Mouse (Mus musculus) hindbrain, embryonic 11.5 days (tissue): ENCODE results near the gene Chrna3. TPM values are rescaled to one million over a fixed set of nuclear protein-coding genes. Genes with fewer than 3 reads are reported as not detected.

ENCODE experiments used
- ATAC-seq: fragments of 200-750 bp; cut with Nextera tagmentation; 2 replicates; pipeline ENCODE4 v1.8.0; 2017; ENCODE audit warnings: mild to moderate bottlenecking, moderate TSS enrichment, moderate library complexity; ENCODE audit not compliant: low FRiP score
- DNase-seq: peaks from one replicate; pipeline ENCODE4 v3.0.0-alpha.2; 2015; ENCODE audit warnings: low spot score
- H3K27ac ChIP-seq: fragments of 300-500 bp; sonication (generic); 2 replicates; pipeline ENCODE4 v1.5.1; 2014; ENCODE audit warnings: mild to moderate bottlenecking, low read depth, low read length
- H3K27me3 ChIP-seq: fragments of 300-500 bp; sonication (generic); 2 replicates; pipeline ENCODE4 v1.6.1; 2014; ENCODE audit warnings: mild to moderate bottlenecking, low read length, moderate library complexity, mixed read lengths; ENCODE audit not compliant: control insufficient read depth, insufficient read depth
- H3K36me3 ChIP-seq: fragments of 300-500 bp; sonication (generic); 2 replicates; pipeline ENCODE4 v1.6.1; 2014; ENCODE audit warnings: mild to moderate bottlenecking, low read length, moderate library complexity, mixed read lengths; ENCODE audit not compliant: control insufficient read depth, insufficient read depth
- H3K4me1 ChIP-seq: fragments of 300-500 bp; sonication (generic); replicated peaks from 2 replicates; pipeline ENCODE4 v1.6.1; 2014; ENCODE audit warnings: low read length, mixed read lengths; ENCODE audit not compliant: control insufficient read depth, insufficient read depth
- H3K4me2 ChIP-seq: fragments of 300-500 bp; sonication (generic); replicated peaks from 2 replicates; pipeline ENCODE4 v1.6.1; 2014; ENCODE audit warnings: mild to moderate bottlenecking, low read depth, low read length
- H3K4me3 ChIP-seq: fragments of 300-500 bp; sonication (generic); 2 replicates; pipeline ENCODE4 v1.5.1; 2014; ENCODE audit warnings: low read depth, low read length
- H3K9ac ChIP-seq: fragments of 300-500 bp; sonication (generic); 2 replicates; pipeline ENCODE4 v1.6.1; 2014; ENCODE audit warnings: low read depth, low read length
- H3K9me3 ChIP-seq: fragments of 300-500 bp; sonication (generic); 2 replicates; pipeline ENCODE4 v1.6.1; 2016; ENCODE audit warnings: low read length; ENCODE audit not compliant: control insufficient read depth
- WGBS: fragments of 180-500 bp; shearing (Covaris S2); extraction: QIAGEN DNeasy Blood & Tissue Kit; methylation state at CpG from one replicate; pipeline ENCODE4 v1.1.7; 2014; 5-methylcytosine and 5-hydroxymethylcytosine counted together
- polyA plus RNA-seq: library from polyadenylated mRNA; unstranded; fragments of >200 nt; fragmentation: Nextera tagmentation; extraction: Ambion mirVana; gene quantifications from 2 replicates; pipeline ENCODE4 v1.2.1, GENCODE M21; 2014

Gene Chrna3
- polyA plus RNA-seq, 1 experiment from 2014 or later = 25.0 TPM

- H3K27me3 ChIP-seq = peaks cover 13% of the 10 kb centered on the region
- H3K9me3 ChIP-seq = no peaks in the 10 kb centered on the region
- DNase-seq (peak; percentile 85), ATAC-seq (peak; percentile 89)
- 0% methylated on average over 62 of the region's 85 CpGs for WGBS
- no peaks in the 10 kb centered on the region for H3K4me1 ChIP-seq
- peak overlapping the region; percentile 58; the same call in 1 of the 2 replicates for H3K9ac ChIP-seq
- H3K4me3 ChIP-seq = peak overlapping the region; percentile 54
- H3K27ac ChIP-seq = 0 out of 2 replicates have a peak overlapping the region, but pooled peaks have one; percentile 17
- peak overlapping the region; percentile 81 for H3K4me2 ChIP-seq
- no peaks in the 10 kb centered on the region for H3K36me3 ChIP-seq
Observed at GRCm38 (mm10) chr9:54981291-54982191, 44.8 kb downstream of the Chrna3 start.

- H3K27me3 ChIP-seq = peaks cover 13% of the 10 kb centered on the region
- H3K4me1 ChIP-seq = no peaks in the 10 kb centered on the region
- no peaks in the 10 kb centered on the region for H3K9me3 ChIP-seq
- H3K4me3 ChIP-seq = peak within 1 kb of the TSS; percentile 54
- H3K4me2 ChIP-seq = peak within 1 kb of the TSS; percentile 81
- ATAC-seq = 0 out of 2 replicates have a peak, but pooled peaks have one; percentile 34
- 60% methylated on average over 8 of the region's 8 CpGs for WGBS
- no peaks in the 10 kb centered on the region for H3K36me3 ChIP-seq
- 0 out of 2 replicates have a peak within 1 kb of the TSS, but pooled peaks have one; percentile 17 for H3K27ac ChIP-seq
- peak; percentile 23 for DNase-seq
- peak within 1 kb of the TSS; percentile 58; the same call in 1 of the 2 replicates for H3K9ac ChIP-seq
Observed at GRCm38 (mm10) chr9:54980674-54981073, 45.7 kb downstream of the Chrna3 start, which contains the start of gene Chrna5. TSS of gene Chrna5 (plus strand) at chr9:54980880.

GRCm38 (mm10) chr9:54969972-54970637 is 56.3 kb downstream of the Chrna3 start:
- H3K4me3 ChIP-seq = no peak overlapping the region
- H3K27ac ChIP-seq = no peak overlapping the region
- H3K9ac ChIP-seq = no peak overlapping the region
- H3K36me3 ChIP-seq = no peaks in the 10 kb centered on the region
- H3K9me3 ChIP-seq = no peaks in the 10 kb centered on the region
- no peaks in the 10 kb centered on the region for H3K4me1 ChIP-seq
- ATAC-seq (no peak), DNase-seq (no peak)
- WGBS = 62% methylated on average over 8 of the region's 8 CpGs
- no peak overlapping the region for H3K4me2 ChIP-seq
- H3K27me3 ChIP-seq = no peaks in the 10 kb centered on the region

GRCm38 (mm10) chr9:54963669-54964068 is 62.7 kb downstream of the Chrna3 start:
- Histone ChIP-seq H3K4me1 (no peaks in the 10 kb centered on the region), H3K36me3 (0 out of 2 replicates have a peak, but pooled peaks cover 2% of the 10 kb centered on the region), H3K4me3 (no peak overlapping the region), H3K27me3 (no peaks in the 10 kb centered on the region), H3K4me2 (no peak overlapping the region), H3K9ac (no peak overlapping the region), H3K27ac (no peak overlapping the region), H3K9me3 (no peaks in the 10 kb centered on the region)
- DNase-seq = no peak
- no peak for ATAC-seq

GRCm38 (mm10) chr9:54961059-54961458 is 65.3 kb downstream of the Chrna3 start:
- ATAC-seq = no peak
- 96% methylated on average over 4 of the region's 4 CpGs for WGBS
- no peak overlapping the region for H3K9ac ChIP-seq
- H3K27ac ChIP-seq = no peak overlapping the region
- H3K9me3 ChIP-seq = no peaks in the 10 kb centered on the region
- H3K4me1 ChIP-seq = no peaks in the 10 kb centered on the region
- DNase-seq = no peak
- H3K4me2 ChIP-seq = no peak overlapping the region
- no peaks in the 10 kb centered on the region for H3K27me3 ChIP-seq
- H3K36me3 ChIP-seq = 0 out of 2 replicates have a peak, but pooled peaks cover 2% of the 10 kb centered on the region
- no peak overlapping the region for H3K4me3 ChIP-seq

Other genes with a start within 250 kb of the Chrna3 start
- 66.0 and 76.6 TPM in 2 replicates for gene Ireb2, start 162.8 kb downstream of the Chrna3 start, polyA plus RNA-seq
- gene Hykk, start 109.3 kb downstream of the Chrna3 start, polyA plus RNA-seq = 4.2 and 5.6 TPM in 2 replicates
- gene Psma4, start 75.8 kb downstream of the Chrna3 start, polyA plus RNA-seq = 340 TPM in 2 replicates
- gene AY074887, start 75.6 kb downstream of the Chrna3 start, polyA plus RNA-seq = 1.2 TPM in 2 replicates
- gene Chrna5, start 45.7 kb downstream of the Chrna3 start, polyA plus RNA-seq = 4.9 and 5.4 TPM in 2 replicates
- gene Chrnb4, start 22.2 kb upstream of the Chrna3 start, polyA plus RNA-seq = 3.2 and 3.9 TPM in 2 replicates
- 47.7 and 55.1 TPM in 2 replicates for gene Ube2q2, start 122.3 kb upstream of the Chrna3 start, polyA plus RNA-seq
- gene Fbxo22, start 182.4 kb upstream of the Chrna3 start, polyA plus RNA-seq = 92.8 and 92.9 TPM in 2 replicates